Mouse (Mus musculus) lung, postnatal 10 days (tissue): ENCODE data around the gene Gpr141.
"Not testable (repeated sequence)": the region's sequence is repeated elsewhere in the genome, so short reads cannot be mapped to it uniquely, and the experiment has no call there.

ENCODE experiments used
- DNase-seq: peaks from one replicate; pipeline ENCODE4 v3.0.0; 2021

The Gpr141 gene

GRCm38 (mm10) chr13:19824071-19824470 lies at the start of gene Gpr141:
Gene Gpr141, minus strand, starts transcription at chr13:19824257.
- no peak for DNase-seq

- DNase-seq, result no peak
These were observed 40.2 kb upstream of the Gpr141 start for GRCm38 (mm10) chr13:19864241-19864640.

- DNase-seq, result peak; percentile 5
These were observed 30.7 kb upstream of the Gpr141 start for GRCm38 (mm10) chr13:19854629-19855333.

GRCm38 (mm10) chr13:19854049-19854448 lies 30.0 kb upstream of the Gpr141 start:
- DNase-seq, result no peak

- no peak for DNase-seq
These were observed 19.4 kb upstream of the Gpr141 start for GRCm38 (mm10) chr13:19843448-19843847.

GRCm38 (mm10) chr13:19842707-19843106 lies 18.6 kb upstream of the Gpr141 start:
- DNase-seq, result no peak

- no peak for DNase-seq
These were observed 17.6 kb upstream of the Gpr141 start for GRCm38 (mm10) chr13:19841615-19842014.

GRCm38 (mm10) chr13:19840206-19840605 lies 16.1 kb upstream of the Gpr141 start:
- DNase-seq, result no peak

GRCm38 (mm10) chr13:19830560-19830959 lies 6.5 kb upstream of the Gpr141 start:
- no peak for DNase-seq

GRCm38 (mm10) chr13:19828095-19828494 lies 4.0 kb upstream of the Gpr141 start:
- no peak for DNase-seq

- no peak for DNase-seq
These were observed 2.4 kb downstream of the Gpr141 start for GRCm38 (mm10) chr13:19821639-19822038.

GRCm38 (mm10) chr13:19819926-19820325 lies 4.1 kb downstream of the Gpr141 start:
- no peak for DNase-seq

- no peak for DNase-seq
These were observed 4.8 kb downstream of the Gpr141 start for GRCm38 (mm10) chr13:19819243-19819642.

- no peak for DNase-seq
These were observed 29.1 kb downstream of the Gpr141 start for GRCm38 (mm10) chr13:19794942-19795341.

GRCm38 (mm10) chr13:19794486-19794885 lies 29.6 kb downstream of the Gpr141 start:
- peak; percentile 2 for DNase-seq

GRCm38 (mm10) chr13:19793761-19794160 lies 30.3 kb downstream of the Gpr141 start:
- DNase-seq, result no peak

GRCm38 (mm10) chr13:19787946-19788345 lies 36.1 kb downstream of the Gpr141 start:
- not testable (repeated sequence) for DNase-seq

GRCm38 (mm10) chr13:19770163-19770562 lies 53.9 kb downstream of the Gpr141 start:
- peak; percentile 33 for DNase-seq

GRCm38 (mm10) chr13:19767202-19767601 lies 56.9 kb downstream of the Gpr141 start:
- DNase-seq, result no peak

GRCm38 (mm10) chr13:19764276-19764675 lies 59.8 kb downstream of the Gpr141 start:
- no peak for DNase-seq

GRCm38 (mm10) chr13:19763211-19763610 lies 60.8 kb downstream of the Gpr141 start:
- DNase-seq, result no peak

GRCm38 (mm10) chr13:19745741-19746140 lies 78.3 kb downstream of the Gpr141 start:
- no peak for DNase-seq

- peak; percentile 59 for DNase-seq
These were observed 79.5 kb downstream of the Gpr141 start for GRCm38 (mm10) chr13:19744536-19744935.

GRCm38 (mm10) chr13:19734597-19734996 lies 89.5 kb downstream of the Gpr141 start:
- DNase-seq, result no peak

- peak; percentile 44 for DNase-seq
These were observed 93.2 kb downstream of the Gpr141 start for GRCm38 (mm10) chr13:19730826-19731225.
